Mouse (Mus musculus): ENCODE measurements at regions not wholly inside any gene's neighbourhood (a gene's known extent, or its start where the extent isn't known, plus 50 kb on each side); places are given as distances from the start of the nearest gene placed in this dataset.

DNA sequence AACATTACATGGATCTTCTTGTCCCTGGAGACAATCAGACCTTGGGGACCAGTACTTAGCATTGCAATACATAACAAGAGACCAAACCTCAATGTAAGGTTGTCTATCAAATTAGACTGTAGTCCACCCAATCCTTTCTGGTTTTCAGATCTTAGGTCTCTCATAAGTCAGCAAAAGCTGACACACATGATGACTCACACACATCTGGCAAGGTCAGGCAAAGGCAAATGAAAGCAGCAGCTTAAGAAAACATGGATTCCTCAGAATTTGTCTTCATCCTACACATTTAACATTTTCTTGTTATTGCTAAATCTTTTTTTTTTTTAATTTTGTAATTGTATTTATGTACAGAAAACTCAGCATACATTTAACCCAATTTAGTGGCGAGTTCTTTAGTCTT, 52.0 kb downstream of the Gm11983 start:
- Histone ChIP-seq H3K36me3 (replicated peaks) (no peaks in the 10 kb centered on the region), H3K27me3 (replicated peaks) (no peaks in the 10 kb centered on the region), H3K4me1 (no peaks in the 10 kb centered on the region), H3K9ac (no peak overlapping the region), H3K4me3 (no peak overlapping the region), H3K27ac (no peak overlapping the region), H3K9me3 (no peaks in the 10 kb centered on the region), H3K4me2 (no peak overlapping the region)
- WGBS: 93% methylated on average over 1 of the region's 1 CpGs
- ATAC-seq (replicated peaks): no peak

DNA sequence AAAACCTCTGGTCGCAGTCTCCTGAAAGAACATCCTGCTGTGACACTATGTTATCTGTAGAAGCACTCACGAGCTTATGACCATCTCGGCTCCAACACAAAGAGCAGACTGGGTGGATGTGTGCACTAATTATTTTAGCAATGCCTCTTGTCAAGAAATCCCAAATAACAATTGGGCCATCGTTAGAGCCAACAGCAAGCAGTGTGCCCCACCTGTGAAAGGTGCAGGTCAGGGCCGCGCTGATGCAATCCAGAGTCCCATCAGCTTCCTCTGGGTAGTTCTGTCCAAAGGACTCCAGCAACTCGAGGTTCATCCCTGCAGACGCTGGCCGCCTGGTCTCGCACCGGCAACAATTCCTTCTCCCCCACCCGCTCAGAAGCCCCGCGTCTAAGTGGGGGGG, 54.6 kb downstream of the Gm11983 start:
- 92% methylated on average over 14 of the region's 14 CpGs for WGBS
- H3K27ac ChIP-seq: no peak overlapping the region
- H3K9me3 ChIP-seq: no peaks in the 10 kb centered on the region
- ATAC-seq (replicated peaks): no peak
- no peak overlapping the region for H3K4me2 ChIP-seq
- no peaks in the 10 kb centered on the region for H3K36me3 ChIP-seq (replicated peaks)
- H3K27me3 ChIP-seq (replicated peaks): no peaks in the 10 kb centered on the region
- H3K9ac ChIP-seq: no peak overlapping the region
- H3K4me3 ChIP-seq: no peak overlapping the region
- H3K4me1 ChIP-seq: no peaks in the 10 kb centered on the region

DNA sequence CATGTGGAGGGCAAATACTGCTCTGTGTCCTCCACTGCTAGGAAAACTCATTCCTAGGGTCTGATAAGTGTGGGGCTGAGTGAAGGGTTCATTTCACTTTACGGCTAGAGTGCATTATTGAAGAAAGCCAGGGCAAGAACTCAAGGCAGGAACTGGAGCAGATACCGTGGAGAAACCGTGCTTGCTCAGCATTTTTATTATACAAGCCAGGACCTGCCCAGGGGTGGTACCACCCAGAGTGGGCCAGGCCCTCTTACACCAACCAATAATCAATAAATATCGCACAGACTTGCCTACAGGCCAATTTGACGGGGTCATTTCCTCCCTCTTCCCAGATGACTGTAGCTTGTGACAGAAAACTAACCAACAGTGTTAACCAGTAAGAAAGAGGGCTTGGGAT, 57.7 kb downstream of the Gm11983 start:
- ATAC-seq (replicated peaks): no peak
- Histone ChIP-seq H3K4me3 (no peak overlapping the region), H3K4me2 (no peak overlapping the region), H3K36me3 (replicated peaks) (no peaks in the 10 kb centered on the region), H3K4me1 (no peaks in the 10 kb centered on the region; the same call in 1 of the 2 replicates), H3K27me3 (replicated peaks) (no peaks in the 10 kb centered on the region), H3K9ac (no peak overlapping the region), H3K27ac (no peak overlapping the region), H3K9me3 (no peaks in the 10 kb centered on the region)
- WGBS: 86% methylated on average over 5 of the region's 5 CpGs

DNA sequence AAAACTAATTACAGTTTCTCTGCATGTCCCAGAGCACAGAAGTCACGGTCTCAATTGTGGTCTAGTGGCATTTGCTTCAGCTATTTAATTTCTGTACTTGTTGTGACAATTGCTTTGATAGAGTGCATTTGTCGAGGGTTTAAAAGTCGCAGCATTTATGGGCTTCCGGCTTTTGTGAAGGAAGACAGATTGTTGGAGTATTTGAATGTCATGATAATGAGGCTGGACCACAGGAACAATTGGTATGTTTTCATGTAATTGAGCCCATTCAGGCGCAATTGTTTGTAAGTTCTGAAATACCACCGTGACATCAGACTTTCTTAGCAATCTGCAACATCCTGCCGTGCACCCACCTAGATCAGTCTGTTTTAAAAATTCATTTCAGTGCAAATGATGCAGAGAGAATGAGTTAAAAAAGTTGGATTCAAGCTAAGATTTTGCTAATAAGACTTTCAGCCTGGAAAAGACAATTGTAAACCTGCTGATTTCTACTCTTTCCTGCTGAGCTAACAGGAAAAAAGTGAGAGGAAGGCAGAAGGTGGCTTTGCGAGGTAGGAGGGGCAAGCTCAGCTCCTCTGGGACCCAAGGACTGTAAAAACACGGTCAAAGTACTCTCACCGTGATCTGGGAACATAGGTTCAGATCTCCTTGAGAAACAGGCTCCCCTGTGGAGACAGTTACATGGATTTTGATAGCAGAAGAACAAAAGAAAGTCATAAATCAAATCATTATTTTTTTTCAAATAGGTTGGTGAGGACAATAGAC, 58.7 kb downstream of the Gm11983 start:
- Histone ChIP-seq H3K9me3 (no peaks in the 10 kb centered on the region), H3K4me2 (no peak overlapping the region), H3K4me3 (no peak overlapping the region), H3K27ac (no peak overlapping the region), H3K27me3 (replicated peaks) (no peaks in the 10 kb centered on the region), H3K4me1 (no peaks in the 10 kb centered on the region; the same call in 1 of the 2 replicates), H3K9ac (no peak overlapping the region), H3K36me3 (replicated peaks) (no peaks in the 10 kb centered on the region)
- WGBS: 24% methylated on average over 10 of the region's 10 CpGs
- no peak for ATAC-seq (replicated peaks)

DNA sequence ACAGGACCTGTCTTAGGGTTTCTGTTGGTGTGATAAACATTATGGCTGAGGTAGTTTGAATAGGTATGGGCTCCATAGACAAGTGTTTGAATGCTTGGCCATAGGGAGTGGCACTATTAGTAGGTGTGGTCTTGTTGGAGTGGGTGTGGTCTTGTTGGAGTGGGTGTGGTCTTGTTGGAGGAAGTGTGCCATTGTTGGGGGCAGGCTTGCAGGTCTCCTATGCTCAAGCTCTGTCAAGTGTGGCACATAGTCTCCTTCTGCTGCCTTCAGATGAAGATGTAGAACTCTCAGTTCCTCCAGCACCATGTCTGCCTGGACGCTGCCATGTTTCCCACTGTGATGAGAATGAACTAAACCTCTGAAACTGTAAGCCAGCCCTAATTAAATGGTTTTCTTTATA, 59.9 kb downstream of the Gm11983 start:
- WGBS: 89% methylated on average over 1 of the region's 1 CpGs
- H3K4me2 ChIP-seq: no peak overlapping the region

DNA sequence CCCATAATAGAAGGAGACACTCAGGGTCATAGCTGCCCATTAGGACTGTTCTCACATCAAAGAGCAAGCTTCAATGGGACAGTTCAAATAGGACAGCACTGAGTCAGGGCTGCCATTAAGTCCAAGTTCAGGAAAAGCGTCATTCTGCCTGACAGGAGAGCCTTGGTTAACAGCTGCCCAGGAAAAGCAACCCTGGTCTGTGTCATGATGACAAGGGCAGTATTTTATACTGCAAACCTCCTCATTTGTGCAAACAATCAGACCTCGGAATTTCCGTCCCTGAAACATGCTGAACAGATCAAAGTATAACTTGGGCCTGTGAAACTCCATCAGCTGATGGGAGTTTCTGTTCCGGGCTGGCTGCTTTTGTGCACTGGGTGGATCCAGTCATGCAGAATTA, 62.8 kb downstream of the Gm11983 start:
- H3K9ac ChIP-seq: no peak overlapping the region
- H3K4me3 ChIP-seq: no peak overlapping the region
- H3K27me3 ChIP-seq (replicated peaks): no peaks in the 10 kb centered on the region
- no peaks in the 10 kb centered on the region for H3K36me3 ChIP-seq (replicated peaks)
- no peak overlapping the region for H3K4me2 ChIP-seq
- H3K4me1 ChIP-seq: no peaks in the 10 kb centered on the region; the same call in 1 of the 2 replicates
- ATAC-seq (replicated peaks): peak; percentile 53; the same call in 1 of the 2 replicates
- H3K9me3 ChIP-seq: no peaks in the 10 kb centered on the region
- H3K27ac ChIP-seq: no peak overlapping the region
- 63% methylated on average over 4 of the region's 4 CpGs for WGBS

More for the DNA sequence above, 59.9 kb downstream of the Gm11983 start:
- Histone ChIP-seq H3K4me3 (no peak overlapping the region), H3K36me3 (replicated peaks) (no peaks in the 10 kb centered on the region), H3K27ac (no peak overlapping the region), H3K9ac (no peak overlapping the region), H3K9me3 (no peaks in the 10 kb centered on the region), H3K4me1 (no peaks in the 10 kb centered on the region; the same call in 1 of the 2 replicates), H3K27me3 (replicated peaks) (no peaks in the 10 kb centered on the region)
- ATAC-seq (replicated peaks): no peak

DNA sequence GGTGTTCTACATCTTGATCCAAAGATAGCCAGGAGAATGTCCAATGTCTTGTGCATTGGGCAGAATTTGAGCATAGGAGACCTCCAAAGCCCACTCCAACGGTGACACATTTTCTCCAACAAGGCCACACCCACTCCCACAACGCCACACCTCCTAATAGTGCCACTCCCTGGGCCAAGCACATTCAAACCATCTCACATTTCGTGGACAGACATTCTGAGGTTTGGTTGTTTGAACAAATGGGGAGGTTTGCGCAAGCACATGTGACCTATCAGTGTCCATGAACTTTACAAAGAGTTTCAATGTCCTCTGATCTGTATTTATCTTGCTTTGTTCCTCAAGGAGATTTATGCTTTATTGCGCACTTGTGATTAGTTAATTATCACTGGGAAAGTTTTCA, 63.5 kb downstream of the Gm11983 start:
- no peaks in the 10 kb centered on the region; the same call in 1 of the 2 replicates for H3K4me1 ChIP-seq
- no peaks in the 10 kb centered on the region for H3K9me3 ChIP-seq
- no peak for ATAC-seq (replicated peaks)
- H3K27ac ChIP-seq: no peak overlapping the region
- no peaks in the 10 kb centered on the region for H3K36me3 ChIP-seq (replicated peaks)
- H3K9ac ChIP-seq: no peak overlapping the region
- no peak overlapping the region for H3K4me2 ChIP-seq
- no peaks in the 10 kb centered on the region for H3K27me3 ChIP-seq (replicated peaks)
- WGBS: 89% methylated on average over 5 of the region's 5 CpGs
- no peak overlapping the region for H3K4me3 ChIP-seq

DNA sequence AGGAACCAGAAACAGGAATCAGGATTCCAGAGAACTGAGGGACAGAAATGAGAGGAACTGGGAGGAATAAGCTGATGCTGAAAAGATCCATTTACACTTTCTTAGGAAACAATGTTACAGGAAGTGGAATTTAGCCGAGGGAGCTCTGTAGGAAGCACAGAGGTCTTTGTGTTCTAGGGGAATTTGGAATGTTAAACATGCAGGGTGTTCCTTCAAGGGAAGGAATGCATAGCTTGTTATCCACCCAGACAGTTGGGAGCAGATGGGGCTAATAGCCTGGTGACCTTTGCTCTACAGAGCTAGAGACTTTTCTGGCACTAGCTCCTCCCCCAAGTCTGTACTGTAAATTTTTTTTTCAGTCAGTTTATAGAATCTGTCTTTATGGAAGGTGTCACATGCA, 64.1 kb downstream of the Gm11983 start:
- H3K4me2 ChIP-seq: no peak overlapping the region
- no peak overlapping the region for H3K27ac ChIP-seq
- H3K9ac ChIP-seq: no peak overlapping the region
- no peaks in the 10 kb centered on the region for H3K36me3 ChIP-seq (replicated peaks)
- no peak for ATAC-seq (replicated peaks)
- H3K27me3 ChIP-seq (replicated peaks): no peaks in the 10 kb centered on the region
- no peaks in the 10 kb centered on the region for H3K9me3 ChIP-seq
- H3K4me1 ChIP-seq: no peaks in the 10 kb centered on the region; the same call in 1 of the 2 replicates
- H3K4me3 ChIP-seq: no peak overlapping the region
- 9% methylated on average over 1 of the region's 1 CpGs for WGBS

DNA sequence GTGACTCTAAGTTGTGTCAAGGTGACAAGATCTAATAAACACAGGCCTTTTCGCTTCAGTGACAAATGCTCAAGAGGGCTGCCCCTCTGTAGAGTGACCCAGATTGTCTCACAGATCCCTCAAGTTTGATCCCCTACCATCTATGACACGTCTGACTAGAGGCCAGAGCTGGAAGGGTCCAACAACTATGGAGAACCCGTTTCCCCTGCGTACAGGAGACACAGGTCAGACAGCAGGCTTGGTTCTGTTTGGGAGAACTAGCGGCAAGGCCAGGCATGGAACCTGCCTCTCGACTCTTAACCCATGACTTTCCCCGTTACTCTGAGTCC, 68.1 kb downstream of the Gm11983 start:
- H3K9ac ChIP-seq: no peak overlapping the region
- 0 out of 2 replicates have a peak, but pooled peaks have one; percentile 9 for ATAC-seq (replicated peaks)
- no peak overlapping the region for H3K27ac ChIP-seq
- 85% methylated on average over 7 of the region's 7 CpGs for WGBS
- no peaks in the 10 kb centered on the region for H3K9me3 ChIP-seq
- no peaks in the 10 kb centered on the region for H3K36me3 ChIP-seq (replicated peaks)
- no peak overlapping the region for H3K4me2 ChIP-seq
- no peaks in the 10 kb centered on the region for H3K27me3 ChIP-seq (replicated peaks)
- no peaks in the 10 kb centered on the region for H3K4me1 ChIP-seq
- H3K4me3 ChIP-seq: no peak overlapping the region

DNA sequence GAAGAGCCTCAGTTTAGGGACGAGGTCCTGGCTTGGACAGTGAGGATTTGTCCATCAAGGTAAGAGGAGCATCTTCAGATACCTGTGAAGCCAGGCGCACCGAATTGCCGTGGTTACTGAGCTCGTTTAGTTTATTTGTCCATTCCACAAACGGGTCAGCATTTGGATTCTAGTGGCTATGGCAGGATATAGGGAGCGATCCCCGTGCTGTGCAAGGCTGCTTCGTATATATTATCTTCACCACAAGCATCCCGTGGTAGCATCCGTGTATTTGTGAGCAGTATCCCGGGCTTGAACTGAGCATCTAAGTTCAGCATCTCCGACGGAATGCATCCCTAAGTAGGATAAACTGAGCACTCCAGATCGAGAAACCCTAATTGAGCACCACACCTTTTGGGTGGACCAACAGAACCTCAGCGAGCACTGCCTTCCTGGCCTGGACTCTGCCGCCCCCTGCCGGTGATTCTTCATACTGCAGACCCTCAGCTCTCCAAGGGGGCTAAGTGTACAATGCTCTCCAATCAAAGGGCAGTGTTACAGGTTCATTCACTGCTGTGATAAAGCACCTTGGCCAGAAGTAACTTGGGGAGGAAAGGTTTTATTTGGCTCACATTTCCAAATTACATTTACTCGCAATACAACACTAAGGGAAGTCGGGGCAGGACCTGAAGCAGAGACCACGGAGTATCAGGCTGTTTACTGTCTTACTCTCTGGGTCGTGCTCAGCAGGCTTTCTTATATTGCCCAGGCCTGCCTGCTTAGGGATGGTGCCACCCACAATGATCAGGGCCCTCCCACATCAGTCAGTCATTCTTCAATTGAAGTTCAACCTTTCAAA, 68.6 kb downstream of the Gm11983 start:
- H3K4me3 ChIP-seq: no peak overlapping the region
- ATAC-seq (replicated peaks): peak; percentile 74
- 55% methylated on average over 22 of the region's 22 CpGs for WGBS
- no peaks in the 10 kb centered on the region for H3K9me3 ChIP-seq
- H3K27ac ChIP-seq: no peak overlapping the region
- H3K36me3 ChIP-seq (replicated peaks): no peaks in the 10 kb centered on the region
- H3K27me3 ChIP-seq (replicated peaks): no peaks in the 10 kb centered on the region
- no peak overlapping the region for H3K9ac ChIP-seq
- no peaks in the 10 kb centered on the region for H3K4me1 ChIP-seq
- H3K4me2 ChIP-seq: no peak overlapping the region

DNA sequence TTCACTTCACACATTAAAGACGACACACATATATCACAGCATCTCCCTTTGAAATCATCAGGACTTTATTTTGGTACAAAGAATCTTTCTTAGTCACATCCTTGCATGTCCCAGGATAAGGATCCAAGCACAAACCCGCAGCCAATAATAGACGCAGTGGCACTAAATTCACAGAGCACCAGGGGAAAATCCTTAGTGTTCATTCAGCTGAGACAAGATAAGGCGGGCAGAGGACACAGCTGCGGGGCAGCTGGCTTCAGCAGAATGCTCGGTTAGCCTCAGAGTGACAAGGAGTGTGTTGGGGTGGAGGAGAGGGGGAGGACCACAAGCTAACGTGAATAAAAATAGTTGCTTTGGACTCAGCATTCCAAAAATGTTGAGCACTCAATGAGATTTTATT, 70.7 kb downstream of the Gm11983 start:
- no peak overlapping the region for H3K27ac ChIP-seq
- H3K9ac ChIP-seq: no peak overlapping the region
- 52% methylated on average over 7 of the region's 7 CpGs for WGBS

DNA sequence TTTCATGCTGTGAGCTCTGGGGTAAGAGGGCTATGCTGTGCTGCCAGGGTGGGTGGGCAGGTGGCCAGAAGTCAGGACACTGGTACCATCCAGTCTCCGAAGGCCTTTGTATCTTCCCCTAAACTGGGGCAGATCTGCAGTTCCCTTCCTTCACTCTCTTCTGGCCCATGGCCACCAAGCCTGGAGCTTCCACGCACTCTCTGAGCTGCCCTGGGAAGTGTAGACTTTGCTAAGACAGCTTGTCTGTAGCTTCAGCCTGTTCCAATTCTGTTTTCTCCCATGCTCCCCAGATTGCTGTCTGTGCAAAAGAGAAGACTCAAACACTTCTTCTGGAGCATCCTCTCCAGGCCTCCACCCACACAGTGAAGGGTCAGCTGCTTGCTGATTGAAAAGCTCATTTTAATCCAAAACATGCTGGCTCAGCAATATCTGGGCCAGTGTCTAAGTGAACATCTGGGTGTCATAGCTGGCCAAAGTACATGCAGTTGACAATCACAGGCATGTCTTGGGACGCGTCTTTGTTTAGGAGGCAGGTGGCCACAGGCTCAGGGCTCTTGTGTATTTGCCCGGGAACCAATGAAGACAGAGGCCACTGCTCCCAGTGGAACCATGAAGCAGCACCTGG, 72.0 kb downstream of the Gm11983 start:
- H3K4me3 ChIP-seq: no peak overlapping the region
- no peaks in the 10 kb centered on the region for H3K27me3 ChIP-seq (replicated peaks)
- no peak overlapping the region for H3K4me2 ChIP-seq
- H3K27ac ChIP-seq: no peak overlapping the region
- no peak overlapping the region for H3K9ac ChIP-seq
- H3K36me3 ChIP-seq (replicated peaks): no peaks in the 10 kb centered on the region
- WGBS: 86% methylated on average over 5 of the region's 5 CpGs
- peaks cover 9% of the 10 kb centered on the region; the same call in 1 of the 2 replicates for H3K4me1 ChIP-seq
- H3K9me3 ChIP-seq: no peaks in the 10 kb centered on the region
- ATAC-seq (replicated peaks): no peak

More for the DNA sequence above, 70.7 kb downstream of the Gm11983 start:
- Histone ChIP-seq H3K27me3 (replicated peaks) (no peaks in the 10 kb centered on the region), H3K4me1 (peaks cover 5% of the 10 kb centered on the region; the same call in 1 of the 2 replicates), H3K36me3 (replicated peaks) (no peaks in the 10 kb centered on the region), H3K4me2 (no peak overlapping the region), H3K9me3 (no peaks in the 10 kb centered on the region), H3K4me3 (no peak overlapping the region)
- no peak for ATAC-seq (replicated peaks)

Data from midbrain, embryonic 15.5 days (tissue).